Mouse (Mus musculus): ENCODE measurements around the gene Tcte2.
A peak's percentile ranks its signal among the peaks of the same experiment; 100 is the strongest.
"Not testable (repeated sequence)": the region's sequence is repeated elsewhere in the genome, so short reads cannot be mapped to it uniquely, and the experiment has no call there.

Gene Tcte2

DNA sequence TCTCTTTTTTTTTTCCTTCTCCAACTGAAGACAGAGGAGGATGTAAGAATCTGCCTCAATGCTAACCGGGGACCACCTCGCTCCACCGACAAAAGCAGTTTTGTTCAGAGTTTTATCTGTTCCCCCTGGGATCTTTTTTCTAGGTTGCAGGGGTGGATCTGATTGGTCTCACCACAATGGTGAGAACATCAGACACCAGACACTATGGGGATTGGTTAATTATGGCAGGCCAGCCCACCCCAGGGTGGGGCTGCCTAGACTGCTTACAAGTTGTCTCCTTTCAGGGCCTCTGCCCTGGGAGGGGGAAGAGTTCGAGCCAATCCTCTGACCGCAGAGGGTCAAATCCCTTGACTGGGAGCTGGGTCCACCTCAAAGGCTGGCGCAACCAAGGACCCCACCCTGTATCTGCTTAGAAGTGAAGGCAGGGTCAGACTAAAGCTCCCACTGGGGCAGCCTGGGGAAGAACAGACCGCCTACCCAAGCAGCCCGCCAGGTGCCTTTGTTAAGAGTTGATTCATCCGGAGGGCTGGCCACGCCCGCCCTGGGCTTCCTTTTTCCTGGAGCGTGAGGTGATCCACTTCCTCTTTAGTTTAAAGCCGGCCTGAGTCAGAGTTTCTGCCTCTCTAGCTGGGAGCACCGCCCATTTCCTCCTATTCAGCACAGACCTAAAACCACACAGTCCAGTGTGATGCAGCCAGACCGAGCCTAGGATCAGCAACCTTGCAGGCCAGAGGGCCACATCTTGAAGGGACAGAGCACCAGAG lies 78.0 kb downstream of the Tcte2 start:
- no peak for DNase-seq (ENCODE audit: low spot score in 2 of 2)

DNA sequence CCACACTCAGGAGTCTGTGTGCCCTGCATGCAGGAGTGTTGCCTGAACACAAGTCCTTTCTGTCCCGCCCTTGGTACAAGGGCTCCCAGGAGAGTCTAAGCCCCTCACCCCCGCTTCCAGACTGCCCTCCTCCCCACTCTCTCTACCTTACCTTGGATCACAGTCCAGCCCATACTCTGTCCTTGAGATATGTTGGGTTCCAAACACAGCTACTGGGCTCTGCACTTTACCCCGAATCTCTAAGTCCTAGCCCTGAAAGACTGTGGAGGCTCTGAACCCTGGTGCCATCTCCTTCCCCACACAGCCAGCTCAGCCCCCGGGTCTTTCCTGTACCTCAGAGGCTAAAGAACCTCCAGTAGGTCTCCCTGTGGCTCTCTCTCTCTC lies 78.6 kb downstream of the Tcte2 start:
- DNase-seq (ENCODE audit: low spot score in 2 of 2) = no peak

DNA sequence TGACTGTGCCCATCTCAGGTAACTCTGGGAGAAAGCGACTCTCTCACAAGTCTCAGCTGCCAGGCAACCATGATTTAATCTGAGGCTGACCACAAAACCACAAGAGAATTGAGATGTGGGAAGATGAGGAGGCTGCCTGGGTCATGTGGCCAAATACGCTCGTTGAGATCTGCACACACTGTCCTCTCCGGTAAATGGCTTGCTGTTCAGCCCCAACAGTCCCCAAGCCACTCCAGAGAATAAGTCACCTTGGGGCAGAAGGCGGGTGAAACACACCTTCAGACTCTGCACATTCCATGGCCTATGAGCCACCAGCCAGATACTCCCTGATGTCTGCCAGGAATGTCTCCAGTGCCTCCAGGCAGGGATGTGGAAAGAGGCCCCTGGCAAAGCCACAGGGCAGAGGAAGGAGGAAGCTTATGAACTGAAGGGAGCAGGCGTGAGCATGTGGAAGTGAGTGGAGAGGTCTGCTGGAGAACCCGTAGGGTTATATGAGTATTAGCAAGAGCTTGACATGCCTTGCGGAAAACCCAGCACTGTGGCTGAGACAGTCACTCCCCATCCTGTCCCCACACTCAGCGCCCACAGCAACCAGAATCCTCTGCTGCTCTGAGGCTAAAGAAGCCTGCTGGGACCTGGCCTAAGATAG lies 79.1 kb downstream of the Tcte2 start:
- no peak for DNase-seq (ENCODE audit: low spot score in 2 of 2)

DNA sequence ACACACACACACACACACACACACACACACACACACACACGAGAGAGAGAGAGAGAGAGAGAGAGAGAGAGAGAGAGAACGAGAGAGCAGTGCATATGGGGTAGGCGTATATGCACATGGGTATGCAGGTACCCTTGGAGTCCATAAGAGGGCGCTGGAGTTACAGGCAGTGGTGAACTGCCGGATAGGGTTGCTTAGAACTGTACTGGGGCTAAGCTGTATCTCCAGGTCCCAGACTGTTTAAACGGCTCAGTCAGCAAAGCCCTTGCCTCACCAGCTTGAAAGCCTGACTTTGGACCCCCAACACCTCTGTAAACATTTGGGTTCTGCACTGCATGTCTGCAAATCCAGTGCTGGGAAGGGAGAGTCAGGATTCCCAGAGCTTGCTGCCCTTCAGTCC lies 79.9 kb downstream of the Tcte2 start:
- DNase-seq (ENCODE audit: low spot score in 2 of 2) = no peak

DNA sequence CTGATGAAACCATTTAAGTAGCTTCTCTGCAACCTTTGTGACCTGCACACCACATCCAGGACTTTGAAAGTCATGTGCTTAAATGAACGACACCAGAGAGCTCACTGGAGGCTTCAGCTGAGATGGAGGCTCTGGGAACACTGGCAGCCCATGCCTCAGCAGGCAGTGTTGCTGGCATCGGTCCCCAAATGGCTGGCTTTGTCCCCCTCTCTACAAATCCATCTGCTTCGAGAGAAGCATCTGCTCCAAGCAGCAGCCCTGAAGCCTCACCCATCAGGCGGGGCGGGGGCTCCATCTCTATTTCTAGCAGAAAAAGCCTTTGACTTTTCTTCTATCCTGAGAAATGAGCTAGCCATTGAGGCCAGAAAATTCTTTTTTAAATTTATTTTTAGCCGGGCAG lies 80.5 kb downstream of the Tcte2 start:
- DNase-seq (ENCODE audit: low spot score in 2 of 2) = peak; percentile 36 to 67

DNA sequence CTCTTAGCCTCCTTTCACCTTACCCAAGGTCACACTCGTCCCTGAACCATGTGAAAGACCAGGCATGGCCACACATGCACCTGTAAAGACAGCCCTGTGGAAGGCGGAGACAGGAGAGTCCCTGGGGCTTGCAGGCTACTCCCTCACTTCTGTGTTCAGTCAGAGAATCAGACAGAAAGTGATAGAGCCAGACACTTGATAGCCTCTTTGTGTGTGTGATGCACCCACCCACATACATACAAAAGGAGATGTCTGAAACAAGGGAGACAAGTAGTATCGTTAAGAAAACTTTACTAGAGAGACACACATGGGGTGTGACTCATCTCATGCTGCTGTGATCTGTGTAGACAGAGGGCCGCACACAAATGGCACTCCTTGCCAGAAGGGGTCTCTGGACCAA lies 81.3 kb downstream of the Tcte2 start:
- no peak for DNase-seq (ENCODE audit: low spot score in 2 of 2)

DNA sequence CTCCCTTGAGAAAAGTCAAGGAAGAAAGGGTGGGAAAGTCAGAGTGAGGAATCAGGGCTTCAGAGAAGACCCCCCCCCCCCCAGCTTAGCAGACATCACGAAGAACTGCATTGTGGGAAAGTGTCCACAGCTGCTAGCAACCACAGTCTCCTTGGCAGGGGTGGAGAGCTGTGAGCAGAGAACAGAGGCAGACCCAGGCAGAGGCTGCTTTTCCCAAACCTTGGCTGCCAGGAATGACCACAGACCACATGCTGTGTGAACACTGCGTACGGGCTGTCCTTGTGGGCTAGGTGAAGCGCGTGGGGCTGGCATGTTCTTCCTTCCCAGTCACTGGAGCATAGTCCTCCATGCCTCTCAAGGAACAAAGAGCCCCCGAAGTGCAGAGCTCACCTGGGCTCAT lies 81.9 kb downstream of the Tcte2 start:
- no peak for DNase-seq (ENCODE audit: low spot score in 2 of 2)

DNA sequence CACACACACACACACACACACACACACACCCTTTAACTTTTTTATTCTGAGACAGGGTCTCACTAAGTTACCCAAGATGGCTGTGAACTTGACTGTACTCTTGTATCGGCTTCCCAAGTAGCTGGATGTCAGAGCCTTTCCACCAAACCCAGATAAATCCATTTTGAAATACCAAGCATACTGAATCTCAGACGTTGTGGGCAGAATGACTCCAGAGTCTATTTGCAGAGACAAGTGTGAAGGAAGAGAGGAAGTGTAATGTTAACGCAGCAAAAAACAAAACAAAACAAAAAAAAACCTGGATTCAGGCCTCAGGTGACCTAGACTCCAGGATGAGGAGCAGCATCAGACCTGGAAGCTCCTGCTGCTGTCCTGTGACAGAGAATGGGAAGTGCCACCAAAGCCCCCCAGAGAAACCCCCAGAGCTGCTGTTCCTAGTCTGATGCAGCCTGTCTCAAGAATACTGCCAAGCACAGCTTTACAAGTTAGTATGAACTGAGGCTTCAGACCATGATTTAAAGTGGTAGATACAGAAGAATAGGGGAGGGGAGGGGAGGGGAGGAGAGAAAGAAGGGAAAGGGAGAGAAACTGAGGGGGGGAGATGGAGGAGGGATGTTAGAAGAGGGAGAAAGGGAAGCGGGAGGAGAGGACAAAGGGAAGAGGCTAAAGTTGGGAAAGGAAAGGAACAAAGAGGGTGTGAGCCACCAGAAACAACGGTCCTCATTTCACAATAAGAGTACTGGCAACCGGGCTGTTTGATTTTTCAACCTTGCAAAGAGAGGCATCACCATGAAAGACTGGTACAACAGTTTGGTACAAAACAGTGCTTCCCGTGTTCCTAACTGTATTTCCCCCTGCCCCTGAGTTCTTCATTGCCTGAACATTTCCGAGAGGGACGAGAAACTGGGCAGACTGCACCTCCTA lies 84.1 kb downstream of the Tcte2 start:
- DNase-seq (ENCODE audit: low spot score in 2 of 2) = peak in 1 of 2 experiments; percentile 36

DNA sequence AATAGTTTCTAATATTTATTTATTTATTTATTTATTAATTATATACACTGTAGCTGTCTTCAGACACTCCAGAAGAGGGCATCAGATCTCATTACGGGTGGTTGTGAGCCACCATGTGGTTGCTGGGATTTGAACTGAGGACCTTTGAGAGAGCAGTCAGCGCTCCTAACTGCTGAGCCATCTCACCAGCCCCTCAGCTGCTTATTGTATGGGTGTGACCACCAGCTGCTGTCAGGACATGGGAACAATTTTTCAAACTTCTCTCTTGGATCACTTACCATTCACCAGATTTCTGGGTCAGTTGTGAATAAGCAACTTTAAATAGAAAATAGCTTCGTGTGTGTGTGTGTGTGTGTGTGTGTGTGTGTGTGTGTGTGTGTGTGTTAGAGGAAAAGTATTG lies 85.5 kb downstream of the Tcte2 start:
- not testable (repeated sequence) for DNase-seq (ENCODE audit: low spot score in 2 of 2)

DNA sequence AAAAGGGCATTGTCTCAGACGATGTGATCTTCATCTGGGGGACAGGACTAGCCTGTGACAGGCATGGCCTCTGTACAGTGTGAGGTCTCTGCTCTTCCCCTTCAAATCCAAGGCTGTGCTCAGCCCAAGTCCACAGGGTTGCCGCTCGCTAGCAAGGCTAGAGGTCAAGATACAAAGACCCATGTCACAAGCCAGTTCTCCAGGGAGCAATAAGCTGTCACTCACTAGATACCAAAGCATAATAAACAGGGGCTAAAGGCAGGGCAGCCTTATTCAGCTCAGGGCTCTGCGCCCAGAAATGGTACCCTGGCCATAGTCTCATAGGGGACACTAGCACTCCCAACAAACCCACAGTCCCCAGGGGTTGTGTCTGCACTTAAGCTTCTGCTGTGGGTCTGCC lies 86.0 kb downstream of the Tcte2 start:
- DNase-seq (ENCODE audit: low spot score in 2 of 2) = no peak

DNA sequence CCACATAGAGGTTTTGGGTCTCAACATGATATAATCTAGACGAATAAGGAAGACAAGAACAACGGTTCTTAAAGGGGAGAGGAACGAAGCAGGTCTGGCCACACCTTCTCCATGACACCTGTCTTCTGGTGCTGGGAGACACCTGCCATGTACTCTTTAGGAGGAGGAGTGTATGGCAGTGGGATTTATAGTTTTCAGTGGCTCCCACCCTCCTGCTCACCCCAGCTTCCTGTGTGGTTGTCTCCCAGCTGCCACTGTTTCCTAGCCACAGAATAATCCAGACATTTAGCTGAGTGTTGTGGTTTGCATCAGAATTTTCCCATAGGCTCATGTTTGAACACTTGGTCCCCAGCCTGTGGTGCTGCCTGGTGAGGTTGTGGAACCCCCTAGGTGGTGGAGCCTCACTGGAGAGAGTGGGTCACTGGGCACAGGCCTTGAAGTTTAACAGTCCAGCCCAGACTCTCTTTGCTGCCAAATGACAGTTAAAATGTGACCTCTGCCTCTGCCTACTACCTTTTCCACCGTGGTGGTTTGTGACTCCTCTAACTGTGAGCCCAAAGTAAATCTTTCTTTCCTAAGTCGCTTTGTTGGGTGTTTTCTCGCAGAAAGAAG lies 86.8 kb downstream of the Tcte2 start:
- DNase-seq (ENCODE audit: low spot score in 2 of 2) = no peak

DNA sequence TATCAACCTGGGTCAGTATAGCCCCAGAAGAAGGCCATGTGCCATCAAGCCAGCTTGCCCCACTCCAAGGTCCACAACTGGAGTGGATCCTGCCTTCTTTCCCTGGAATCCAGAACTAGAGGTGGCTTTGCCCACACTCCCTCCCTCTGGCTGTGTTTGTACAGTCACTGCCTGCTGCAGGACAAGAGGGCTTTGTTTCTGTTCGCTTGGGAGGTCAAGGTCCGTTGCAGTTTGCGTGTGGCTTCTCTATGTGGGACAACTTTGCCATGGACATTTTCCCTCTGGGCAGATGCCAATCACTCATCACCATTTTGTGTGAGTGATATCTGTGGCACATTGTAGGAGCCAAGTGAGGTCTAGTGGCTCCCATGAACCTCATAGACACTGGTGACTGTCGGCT lies 89.9 kb downstream of the Tcte2 start:
- DNase-seq (ENCODE audit: low spot score in 2 of 2) = no peak

DNA sequence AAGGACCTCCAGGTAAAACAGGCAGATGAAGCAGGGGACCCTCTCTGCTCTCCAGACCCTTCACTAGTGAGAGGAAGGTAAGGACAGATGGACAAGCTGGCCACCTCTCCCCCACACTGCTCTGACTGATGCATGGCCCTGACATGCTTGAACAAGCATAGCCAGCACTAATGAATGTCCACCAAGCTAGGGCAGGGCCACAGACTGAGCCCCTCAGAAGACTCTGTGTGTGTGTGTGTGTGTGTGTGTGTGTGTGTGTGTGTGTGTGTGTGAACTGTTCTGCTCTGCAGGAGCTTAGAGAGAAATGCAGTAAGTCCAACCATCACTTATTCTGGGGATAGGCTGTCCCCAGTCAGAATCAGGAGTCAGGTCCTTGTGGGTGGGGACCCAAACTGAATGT lies 91.4 kb downstream of the Tcte2 start:
- DNase-seq (ENCODE audit: low spot score in 2 of 2) = no peak

DNA sequence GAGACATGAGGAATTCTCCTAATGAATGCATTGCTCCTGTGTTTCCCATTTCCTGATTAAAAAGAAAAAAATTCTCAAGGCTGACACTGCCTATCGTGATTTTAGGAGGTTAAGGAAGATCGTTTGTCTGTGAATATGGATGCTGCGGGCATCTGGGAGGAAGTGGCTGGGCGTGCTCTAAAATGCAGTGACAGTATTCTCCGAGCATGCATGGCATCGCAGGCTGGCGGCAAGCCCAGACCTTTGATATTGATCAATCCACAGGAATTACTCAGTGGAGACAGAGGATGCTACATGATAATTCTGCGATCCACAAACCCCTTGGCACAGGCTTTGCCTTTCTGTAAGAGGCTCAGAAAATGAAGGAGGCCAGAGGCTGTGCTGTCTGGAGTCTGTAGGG lies 92.4 kb downstream of the Tcte2 start:
- peak; percentile 39 to 49 for DNase-seq (ENCODE audit: low spot score in 2 of 2)

DNA sequence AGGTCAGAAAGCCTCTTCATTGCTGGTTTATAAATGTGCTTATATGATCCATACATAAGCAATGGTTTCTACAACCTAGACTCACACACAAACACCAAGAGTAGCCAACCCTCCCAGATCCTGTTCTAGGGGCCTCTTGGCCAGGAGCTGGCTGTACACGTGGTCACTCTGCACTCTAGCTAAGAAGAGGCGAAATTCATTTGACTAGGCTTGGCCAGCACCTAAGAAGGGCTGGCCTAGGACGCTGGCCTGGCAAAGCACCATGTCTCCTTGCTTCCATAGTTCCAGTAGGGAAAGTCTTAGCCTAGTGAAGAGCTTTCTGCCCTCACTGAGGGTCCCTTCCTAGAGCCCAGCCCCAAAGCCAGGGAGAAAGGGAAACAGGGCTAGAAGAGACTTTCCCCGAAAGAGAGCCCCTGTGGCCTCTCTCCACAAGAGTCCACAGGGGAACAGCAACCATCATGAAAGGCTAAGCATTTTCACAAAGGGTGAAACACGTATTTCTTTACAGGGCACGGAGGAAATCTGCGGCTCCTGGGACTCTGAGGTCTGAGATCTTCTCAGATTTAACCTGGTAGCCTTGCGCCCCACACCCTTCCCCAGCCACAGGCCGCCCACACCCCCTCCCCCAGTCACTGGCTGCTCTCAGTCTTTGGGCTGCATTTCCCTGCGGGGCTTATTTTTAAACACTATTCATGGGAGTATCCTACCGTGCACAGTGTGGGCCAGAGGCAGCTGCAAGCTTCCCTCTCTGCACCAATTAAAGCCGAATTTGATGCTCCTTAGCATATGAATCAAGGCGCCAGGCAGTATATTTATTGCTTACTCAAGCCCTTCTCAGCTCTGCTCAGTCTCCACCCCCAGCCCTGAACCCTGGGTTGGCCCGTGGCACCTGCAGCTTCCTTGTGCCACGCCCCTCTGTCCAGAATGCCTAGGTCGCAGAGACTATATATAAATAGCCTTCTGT lies 93.3 kb downstream of the Tcte2 start:
- peak; percentile 47 to 67 for DNase-seq (ENCODE audit: low spot score in 2 of 2)

DNA sequence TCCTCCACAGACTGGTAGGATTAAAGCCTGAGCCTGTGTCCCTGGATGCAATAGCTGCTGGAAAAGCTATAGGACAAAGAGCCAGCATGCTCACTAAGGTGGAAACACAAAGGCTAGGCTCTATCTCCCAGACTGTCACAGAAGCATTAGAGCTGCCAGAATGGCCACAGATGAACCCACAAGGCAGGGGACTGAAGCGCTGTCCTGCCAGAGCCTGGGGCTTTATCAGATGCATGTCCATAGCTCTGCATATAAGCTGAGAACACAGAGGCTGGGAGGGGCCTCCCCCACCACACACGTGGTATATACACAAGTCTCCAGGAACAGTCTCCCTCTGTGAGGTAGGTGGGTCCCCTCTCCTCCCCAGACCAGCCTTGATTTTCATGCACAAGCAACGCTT lies 94.6 kb downstream of the Tcte2 start:
- no peak for DNase-seq (ENCODE audit: low spot score in 2 of 2)

DNA sequence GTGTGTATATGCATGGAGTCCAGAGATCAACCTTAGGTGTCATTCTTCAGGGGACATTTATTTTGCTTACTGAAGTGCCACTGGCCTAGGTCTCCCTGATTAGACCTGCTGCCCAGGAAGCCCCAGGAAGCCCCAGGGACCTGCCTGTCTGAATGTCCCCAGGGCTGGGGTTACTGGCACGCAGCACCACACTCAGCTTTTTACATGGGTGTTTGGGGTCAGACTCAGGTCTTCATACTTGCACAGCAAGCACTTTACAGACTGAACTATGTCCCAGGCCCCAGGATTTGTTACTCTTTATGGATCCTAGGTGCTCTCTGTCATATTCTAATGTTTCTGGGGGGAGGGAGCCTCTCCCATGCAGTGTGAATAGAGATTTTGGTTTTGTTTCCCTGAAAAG lies 95.9 kb downstream of the Tcte2 start:
- DNase-seq (ENCODE audit: low spot score in 2 of 2) = no peak

DNA sequence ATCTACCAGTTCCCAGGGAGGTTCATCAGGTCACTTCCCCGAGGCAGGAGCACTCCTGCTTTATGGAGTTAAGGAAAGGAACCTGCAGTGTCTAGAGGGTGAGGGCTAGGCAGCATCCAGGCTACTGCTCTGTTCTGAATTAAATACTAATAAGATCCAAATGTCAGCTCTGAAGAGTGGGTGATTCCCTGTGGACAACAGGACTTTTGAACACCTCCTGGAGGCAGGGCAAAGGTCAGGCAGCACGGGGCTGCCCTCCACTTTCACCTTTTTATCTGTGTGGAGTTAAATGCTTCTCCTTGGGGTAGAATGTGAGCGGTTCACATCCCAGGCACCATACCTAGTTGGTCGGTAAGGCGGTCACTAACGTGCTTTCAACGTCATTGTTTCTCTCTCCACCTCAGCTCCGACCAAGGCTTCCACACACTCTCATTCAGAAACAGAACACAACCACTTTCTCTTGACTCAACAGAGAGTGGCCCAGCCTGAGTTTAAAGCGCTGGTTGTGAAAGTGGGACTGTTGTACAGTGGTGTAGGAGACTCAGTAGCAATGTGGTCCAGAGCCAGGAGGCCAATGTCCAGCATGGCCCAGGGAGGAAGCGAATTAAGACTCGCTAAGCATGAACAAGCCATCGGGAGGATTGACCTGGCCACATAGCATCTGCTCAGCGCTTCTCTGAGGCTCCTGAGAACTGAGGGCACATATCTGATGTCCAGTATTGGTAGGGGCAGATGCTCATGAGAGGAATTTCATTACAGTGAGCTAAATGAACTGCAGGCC lies 98.0 kb downstream of the Tcte2 start:
- DNase-seq (ENCODE audit: low spot score in 2 of 2) = no peak

Measured in frontal cortex, postnatal 36 days (tissue).